ENCODE assay signal across 8 mouse cellular contexts in genomic region chr14:50930754-50931492, GRCm38 (mm10). TPM values are rescaled to one million over a fixed set of nuclear protein-coding genes. Genes with fewer than 3 reads are reported as not detected.
A peak's percentile ranks its signal among the peaks of the same experiment; 100 is the strongest.
DNase-seq lines count a peak whose midpoint lies in the region; ATAC-seq and TF ChIP-seq lines count a peak whose summit lies in the region.

TSS of gene Pip4p1 (minus strand) at chr14:50930856.
TSS of gene Pnp (plus strand) at chr14:50931082.

- H3K4me1 ChIP-seq in G1E (ENCODE audit: insufficient read depth, low read depth, low read length), result peaks cover 53% of the 10 kb centered on the region
- peaks cover 29% of the 10 kb centered on the region for H3K4me1 ChIP-seq in forebrain, embryonic 16.5 days (replicated peaks; ENCODE audit: control insufficient read depth, insufficient read depth, low read length)
- H3K4me1 ChIP-seq in lung, embryonic 14.5 days (ENCODE audit: insufficient read depth), result no peaks in the 10 kb centered on the region
- peaks cover 2% of the 10 kb centered on the region; the same call in 1 of the 2 replicates for H3K4me1 ChIP-seq in olfactory bulb, adult 2 months (ENCODE audit: control insufficient read depth, insufficient read depth, low read length)
- peaks cover 6% of the 10 kb centered on the region for H3K4me1 ChIP-seq in thymus, adult 2 months (replicated peaks; ENCODE audit: control insufficient read depth, insufficient read depth, low read length)

- H3K36me3 ChIP-seq in G1E (replicated peaks), result peaks cover 49% of the 10 kb centered on the region
- peaks cover 18% of the 10 kb centered on the region for H3K36me3 ChIP-seq in forebrain, embryonic 16.5 days (ENCODE audit: control insufficient read depth, insufficient read depth)
- peaks cover 35% of the 10 kb centered on the region for H3K36me3 ChIP-seq in lung, embryonic 14.5 days (ENCODE audit: insufficient read depth)
- H3K36me3 ChIP-seq in thymus, adult 2 months (ENCODE audit: control insufficient read depth, insufficient read depth, low read length), result peaks cover 10% of the 10 kb centered on the region

- intact Hi-C loops in heart, postnatal 36 days (cut with DNase I), result loop anchor here (2.0 to 5.0 kb wide), 3 partner anchors 14 to 131 kb away; partner anchors contain the start of genes Gm49342 and Tep1

- H3K4me2 ChIP-seq in forebrain, embryonic 16.5 days (ENCODE audit: low read length), result peak within 1 kb of the TSS; percentile 73
- peak within 1 kb of the TSS; percentile 90 for H3K4me2 ChIP-seq in lung, embryonic 14.5 days

- TF ChIP-seq POLR2A in olfactory bulb, adult 2 months (IDR thresholded peaks at IDR 0.05; ENCODE audit: insufficient read depth, low read depth, low read length), result peak; percentile 68
- TF ChIP-seq POLR2A in thymus, adult 2 months (IDR thresholded peaks at IDR 0.05; ENCODE audit: control insufficient read depth, extremely low read depth, insufficient read depth, low read length, poor library complexity), result peak; percentile 86

- peak within 1 kb of the TSS; percentile 91 for H3K27ac ChIP-seq in forebrain, embryonic 16.5 days (ENCODE audit: low read length)
- peak within 1 kb of the TSS; percentile 98 for H3K27ac ChIP-seq in layer of hippocampus, adult 2 months
- peak within 1 kb of the TSS; percentile 90 for H3K27ac ChIP-seq in lung, embryonic 14.5 days (ENCODE audit: low read depth)
- H3K27ac ChIP-seq in olfactory bulb, adult 2 months (ENCODE audit: insufficient read depth, low read depth, low read length), result peak within 1 kb of the TSS; percentile 76
- H3K27ac ChIP-seq in thymus, adult 2 months (ENCODE audit: control insufficient read depth, insufficient read depth, low read length), result peak within 1 kb of the TSS; percentile 21; the same call in 1 of the 2 replicates

- H3K9ac ChIP-seq in forebrain, embryonic 16.5 days (replicated peaks; ENCODE audit: low read depth, low read length), result peak within 1 kb of the TSS; percentile 99
- peak within 1 kb of the TSS; percentile 96 for H3K9ac ChIP-seq in lung, embryonic 14.5 days

- H3K9me3 ChIP-seq in G1E (replicated peaks), result no peaks in the 10 kb centered on the region
- H3K9me3 ChIP-seq in forebrain, embryonic 16.5 days (ENCODE audit: control insufficient read depth, low read length), result no peaks in the 10 kb centered on the region
- no peaks in the 10 kb centered on the region for H3K9me3 ChIP-seq in lung, embryonic 14.5 days (ENCODE audit: low read depth, low read length)

- peak within 1 kb of the TSS; percentile 98 for H3K4me3 ChIP-seq in G1E (ENCODE audit: low read depth, low read length)
- peak within 1 kb of the TSS; percentile 98 for H3K4me3 ChIP-seq in forebrain, embryonic 16.5 days (replicated peaks; ENCODE audit: low read length)
- peak within 1 kb of the TSS; percentile 99 for H3K4me3 ChIP-seq in layer of hippocampus, adult 2 months
- peak within 1 kb of the TSS; percentile 97 for H3K4me3 ChIP-seq in lung, embryonic 14.5 days (ENCODE audit: low read depth, low read length)
- H3K4me3 ChIP-seq in olfactory bulb, adult 2 months (ENCODE audit: insufficient read depth, low read depth, low read length), result peak within 1 kb of the TSS; percentile 71
- peak within 1 kb of the TSS; percentile 71 for H3K4me3 ChIP-seq in thymus, adult 2 months (ENCODE audit: control insufficient read depth, insufficient read depth, low read length)

- DNase-seq in G1E (ENCODE audit: low spot score), result peak; percentile 92
- peak; percentile 99 to 100 for DNase-seq in cerebellum, adult 18-20 months
- DNase-seq in heart, postnatal 36 days, result peak; percentile 99
- peak; percentile 99 to 100 for DNase-seq in layer of hippocampus, adult 2 months (ENCODE audit: low spot score in 2 of 2)
- DNase-seq in lung, embryonic 14.5 days, result peak; percentile 99
- DNase-seq in thymus, adult 2 months, result peak; percentile 100

- no peaks in the 10 kb centered on the region for H3K27me3 ChIP-seq in G1E (ENCODE audit: insufficient read depth, low read length)
- no peaks in the 10 kb centered on the region for H3K27me3 ChIP-seq in forebrain, embryonic 16.5 days (replicated peaks; ENCODE audit: control insufficient read depth, insufficient read depth, low read length)
- H3K27me3 ChIP-seq in lung, embryonic 14.5 days (ENCODE audit: insufficient read depth, low read length), result no peaks in the 10 kb centered on the region
- no peaks in the 10 kb centered on the region for H3K27me3 ChIP-seq in thymus, adult 2 months (ENCODE audit: control insufficient read depth, insufficient read depth, low read length)

- ATAC-seq in G1E (ENCODE audit: extremely low read depth, insufficient number of reproducible peaks, low FRiP score, poor library complexity, severe bottlenecking), result peak; percentile 94
- ATAC-seq in forebrain, embryonic 16.5 days, result peak; percentile 99
- ATAC-seq in lung, embryonic 14.5 days (ENCODE audit: insufficient read depth), result peak; percentile 99

- WGBS in forebrain, embryonic 16.5 days, result under 1% methylated on average over 68 of the region's 68 CpGs
- WGBS in lung, embryonic 14.5 days, result under 1% methylated on average over 68 of the region's 68 CpGs
- under 1% methylated on average over 68 of the region's 68 CpGs for WGBS in olfactory bulb, adult 2 months
- WGBS in thymus, adult 2 months, result under 1% methylated on average over 68 of the region's 68 CpGs

- TF ChIP-seq CTCF in G1E (IDR thresholded peaks at IDR 0.05; ENCODE audit: low read depth, low read length), result no peak
- no peak for TF ChIP-seq CTCF in layer of hippocampus, adult 2 months (conservative IDR thresholded peaks at IDR 0.05)
- TF ChIP-seq CTCF in lung, embryonic 14.5 days (IDR thresholded peaks at IDR 0.05; ENCODE audit: low read depth), result no peak
- TF ChIP-seq CTCF in olfactory bulb, adult 2 months (IDR thresholded peaks at IDR 0.05; ENCODE audit: insufficient read depth, low read depth, low read length), result no peak
- TF ChIP-seq CTCF in thymus, adult 2 months (IDR thresholded peaks at IDR 0.05; ENCODE audit: borderline replicate concordance, control insufficient read depth, extremely low read depth, insufficient read depth, low read length, poor library complexity), result no peak; the same call in 1 of the 2 replicates

RNA-seq across cellular contexts. Expression of gene Pip4p1, which starts in this region (rescaled TPM):
- total RNA-seq in G1E (2014; fragmentation: Nextera tagmentation) (23.2 and 45.6 TPM in 2 replicates), G1E (2017) (31.1 and 32.7 TPM in 2 replicates)
- 99.9 and 126 TPM in 2 replicates for polyA plus RNA-seq in G1E (2012)
- polyA plus RNA-seq in forebrain, embryonic 16.5 days (2015; fragmentation: Nextera tagmentation; extraction: Ambion mirVana), result 100 and 101 TPM in 2 replicates
- 10 to 100 TPM; 24.5 to 27.2 TPM for total RNA-seq in heart, postnatal 36 days (2021)
- 10 to 100 TPM; 92.9 to 95.6 TPM for total RNA-seq in layer of hippocampus, adult 2 months (2021)
- 45.6 and 47.1 TPM in 2 replicates for polyA plus RNA-seq in lung, embryonic 14.5 days (2014; fragmentation: Nextera tagmentation; extraction: Ambion mirVana)
- not detected in 2 replicates for polyA plus RNA-seq in olfactory bulb, adult 2 months (2012; ENCODE audit: insufficient read depth, insufficient read length, low replicate concordance, missing spikeins)
- 90.8 and 93.2 TPM in 2 replicates for polyA plus RNA-seq in thymus, adult 2 months (2012; rRNA removed)

RNA-seq across cellular contexts. Expression of gene Pnp, which starts in this region (rescaled TPM):
- total RNA-seq in G1E (2014; fragmentation: Nextera tagmentation) (70.0 and 88.4 TPM in 2 replicates), G1E (2017) (110 and 112 TPM in 2 replicates)
- polyA plus RNA-seq in G1E (2012), result 1.5 TPM in 2 replicates
- polyA plus RNA-seq in forebrain, embryonic 16.5 days (2015; fragmentation: Nextera tagmentation; extraction: Ambion mirVana), result 15.8 and 17.2 TPM in 2 replicates
- total RNA-seq in heart, postnatal 36 days (2021), result 10 to 100 TPM; 12.7 to 14.8 TPM
- 10 to 100 TPM; 14.0 to 17.1 TPM for total RNA-seq in layer of hippocampus, adult 2 months (2021)
- 64.4 and 67.0 TPM in 2 replicates for polyA plus RNA-seq in lung, embryonic 14.5 days (2014; fragmentation: Nextera tagmentation; extraction: Ambion mirVana)
- polyA plus RNA-seq in olfactory bulb, adult 2 months (2012; ENCODE audit: insufficient read depth, insufficient read length, low replicate concordance, missing spikeins), result not detected in 2 replicates
- polyA plus RNA-seq in thymus, adult 2 months (2012; rRNA removed), result 29.1 and 33.6 TPM in 2 replicates

Comparison
In these comparisons a context has a peak if more than half of its experiments do, and no peak if none do; other contexts are left out.
1. Peak in every context shown above with its lines: DNase-seq, ATAC-seq, H3K4me3 ChIP-seq and H3K27ac ChIP-seq.
2. RNA of gene Pip4p1 (polyA plus RNA-seq): 100 to 101 TPM in forebrain, embryonic 16.5 days, 99.9 to 126 TPM in G1E, 90.8 to 93.2 TPM in thymus, adult 2 months and 45.6 to 47.1 TPM in lung, embryonic 14.5 days; not detected in olfactory bulb, adult 2 months; every median in the first group is over 10 times any median in the second.
3. H3K27ac ChIP-seq: peak in every context shown above with its lines; median percentile 98 in layer of hippocampus, adult 2 months; 91 in forebrain, embryonic 16.5 days; 90 in lung, embryonic 14.5 days; 76 in olfactory bulb, adult 2 months; 21 in thymus, adult 2 months.